Mouse (Mus musculus) midbrain, postnatal 0 days (tissue): Measurements from ENCODE around the gene Dcdc2a. TPM values are rescaled to one million over a fixed set of nuclear protein-coding genes. Genes with fewer than 3 reads are reported as not detected.

Experiments used
- ATAC-seq: fragments of 200-750 bp; cut with Nextera tagmentation; 2 replicates; pipeline ENCODE4 v1.8.0; 2017; ENCODE audit warnings: moderate number of reproducible peaks, mild to moderate bottlenecking, moderate TSS enrichment, moderate library complexity; ENCODE audit not compliant: low FRiP score
- DNase-seq: peaks from one replicate; pipeline ENCODE4 v3.0.0-alpha.2; 2015; ENCODE audit warnings: low spot score
- H3K27ac ChIP-seq: fragments of 300-500 bp; sonication (generic); 2 replicates; pipeline ENCODE4 v1.5.1; 2014; ENCODE audit warnings: low read depth, mild to moderate bottlenecking, low read length, mixed read lengths
- H3K27me3 ChIP-seq: fragments of 300-500 bp; sonication (generic); 2 replicates; pipeline ENCODE4 v1.6.1; 2014; ENCODE audit warnings: low read length, control low read depth, mixed read lengths; ENCODE audit not compliant: insufficient read depth
- H3K36me3 ChIP-seq: fragments of 300-500 bp; sonication (generic); 2 replicates; pipeline ENCODE4 v1.6.1; 2014; ENCODE audit warnings: low read length, control low read depth, mixed read lengths; ENCODE audit not compliant: insufficient read depth
- H3K4me1 ChIP-seq: fragments of 300-500 bp; sonication (generic); 2 replicates; pipeline ENCODE4 v1.6.1; 2014; ENCODE audit warnings: mild to moderate bottlenecking, control low read depth, antibody characterized with exemption, low read length, mixed read lengths; ENCODE audit not compliant: insufficient read depth
- H3K4me2 ChIP-seq: fragments of 300-500 bp; sonication (generic); 2 replicates; pipeline ENCODE4 v1.6.1; 2014; ENCODE audit warnings: low read depth, mild to moderate bottlenecking, low read length, mixed read lengths; ENCODE audit not compliant: poor library complexity, severe bottlenecking
- H3K4me3 ChIP-seq: fragments of 300-500 bp; sonication (generic); 2 replicates; pipeline ENCODE4 v1.5.1; 2014; ENCODE audit warnings: low read depth, mild to moderate bottlenecking, low read length, moderate library complexity
- H3K9ac ChIP-seq: fragments of 300-500 bp; sonication (generic); replicated peaks from 2 replicates; pipeline ENCODE4 v1.6.1; 2014; ENCODE audit warnings: mild to moderate bottlenecking, low read length, moderate library complexity, mixed read lengths; ENCODE audit not compliant: poor library complexity, severe bottlenecking
- H3K9me3 ChIP-seq: fragments of 300-500 bp; sonication (generic); 2 replicates; pipeline ENCODE4 v1.6.1; 2016; ENCODE audit warnings: low read length, control low read depth
- CTCF ChIP-seq: IDR thresholded peaks from 2 replicates; pipeline ENCODE4 v1.5.1; 2016; ENCODE audit warnings: antibody characterized with exemption, mild to moderate bottlenecking
- WGBS: fragments of 180-500 bp; shearing (Covaris S2); extraction: QIAGEN DNeasy Blood & Tissue Kit; methylation state at CpG from one replicate; pipeline ENCODE4 v1.1.7; 2014; 5-methylcytosine and 5-hydroxymethylcytosine counted together
- polyA plus RNA-seq: library from polyadenylated mRNA; unstranded; fragments of >200 nt; fragmentation: Nextera tagmentation; extraction: Ambion mirVana; gene quantifications from 2 replicates; pipeline ENCODE4 v1.2.1, GENCODE M21; 2015
- total RNA-seq: library from RNA; depleted of rRNA; stranded (reverse); fragments of >200 nt; gene quantifications from 2 replicates; pipeline ENCODE4 v1.2.3, GENCODE M21; 2014

Dcdc2a gene
- total and polyA plus RNA-seq, 2 experiments from 2014 or later = 1.5 to 8.0 TPM

DNA sequence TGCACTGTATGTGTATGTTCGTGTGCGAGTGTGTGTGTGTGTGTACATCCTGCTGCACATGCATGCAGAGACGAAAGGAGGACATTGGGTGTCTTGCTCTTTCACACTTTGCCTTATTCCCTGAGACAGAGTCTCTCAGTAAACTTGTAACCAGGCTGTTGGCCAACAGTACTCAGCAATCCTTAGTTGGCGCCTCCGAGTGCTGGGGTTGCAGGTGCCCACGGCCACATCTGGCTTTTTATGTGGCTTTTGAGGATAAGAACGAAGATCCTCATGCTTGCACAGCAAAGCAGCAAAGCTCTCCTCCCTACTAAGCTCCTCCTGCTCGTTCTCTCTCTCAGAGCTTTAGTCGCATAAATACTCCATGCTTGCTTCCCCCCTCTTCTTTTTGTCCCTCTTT lies 73.0 kb downstream of the Dcdc2a start:
- Histone ChIP-seq H3K4me2 (no peak overlapping the region), H3K4me3 (no peak overlapping the region), H3K9ac (no peak overlapping the region), H3K9me3 (no peaks in the 10 kb centered on the region), H3K27me3 (no peaks in the 10 kb centered on the region), H3K4me1 (no peaks in the 10 kb centered on the region), H3K27ac (no peak overlapping the region), H3K36me3 (no peaks in the 10 kb centered on the region)
- TF ChIP-seq CTCF = no peak
- 83% methylated on average over 9 of the region's 9 CpGs for WGBS
- DNase-seq (no peak), ATAC-seq (no peak)

- no peak for ATAC-seq
- WGBS = 87% methylated on average over 3 of the region's 3 CpGs
- no peaks in the 10 kb centered on the region for H3K4me1 ChIP-seq
These were observed 87.3 kb downstream of the Dcdc2a start for GRCm38 (mm10) chr13:25143066-25143465.

GRCm38 (mm10) chr13:25144093-25144492 lies 88.3 kb downstream of the Dcdc2a start:
- Histone ChIP-seq H3K4me1 (no peaks in the 10 kb centered on the region), H3K4me2 (no peak overlapping the region), H3K9ac (no peak overlapping the region), H3K9me3 (no peaks in the 10 kb centered on the region), H3K27me3 (no peaks in the 10 kb centered on the region), H3K36me3 (no peaks in the 10 kb centered on the region), H3K27ac (no peak overlapping the region), H3K4me3 (no peak overlapping the region)
- no peak for DNase-seq
- TF ChIP-seq CTCF = peak; percentile 29
- WGBS = 78% methylated on average over 2 of the region's 2 CpGs
- ATAC-seq = no peak

More at GRCm38 (mm10) chr13:25143066-25143465, 87.3 kb downstream of the Dcdc2a start:
- H3K9ac ChIP-seq = no peak overlapping the region
- TF ChIP-seq CTCF = no peak
- no peak overlapping the region for H3K4me2 ChIP-seq
- no peak overlapping the region for H3K27ac ChIP-seq
- no peak for DNase-seq
- no peaks in the 10 kb centered on the region for H3K9me3 ChIP-seq
- no peaks in the 10 kb centered on the region for H3K36me3 ChIP-seq
- H3K4me3 ChIP-seq = no peak overlapping the region
- no peaks in the 10 kb centered on the region for H3K27me3 ChIP-seq

DNA sequence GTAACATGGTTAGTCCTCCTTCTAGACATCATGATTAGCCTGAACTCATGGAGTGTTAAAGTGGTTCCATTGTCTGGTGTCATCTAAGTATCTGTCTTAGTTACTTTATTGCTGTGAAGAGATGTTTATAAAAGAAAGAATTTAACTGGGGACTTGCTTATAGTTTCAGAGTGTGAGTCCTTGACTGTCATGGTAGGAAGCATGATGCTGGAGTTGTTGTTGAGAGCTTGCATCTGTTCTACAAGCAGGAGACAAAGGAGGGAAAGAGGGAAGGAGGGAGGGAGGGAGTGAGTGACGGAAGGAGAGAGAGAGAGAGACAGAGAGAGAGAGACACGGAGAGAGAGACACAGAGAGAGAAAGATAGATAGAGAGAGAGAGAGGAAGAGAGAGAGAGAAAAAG lies 90.4 kb downstream of the Dcdc2a start:
- Histone ChIP-seq H3K27ac (no peak overlapping the region), H3K27me3 (no peaks in the 10 kb centered on the region), H3K4me2 (no peak overlapping the region), H3K36me3 (no peaks in the 10 kb centered on the region), H3K4me3 (no peak overlapping the region), H3K9ac (no peak overlapping the region), H3K4me1 (no peaks in the 10 kb centered on the region), H3K9me3 (no peaks in the 10 kb centered on the region)
- no peak for ATAC-seq
- no peak for TF ChIP-seq CTCF
- DNase-seq = no peak
- WGBS = 69% methylated on average over 2 of the region's 2 CpGs

DNA sequence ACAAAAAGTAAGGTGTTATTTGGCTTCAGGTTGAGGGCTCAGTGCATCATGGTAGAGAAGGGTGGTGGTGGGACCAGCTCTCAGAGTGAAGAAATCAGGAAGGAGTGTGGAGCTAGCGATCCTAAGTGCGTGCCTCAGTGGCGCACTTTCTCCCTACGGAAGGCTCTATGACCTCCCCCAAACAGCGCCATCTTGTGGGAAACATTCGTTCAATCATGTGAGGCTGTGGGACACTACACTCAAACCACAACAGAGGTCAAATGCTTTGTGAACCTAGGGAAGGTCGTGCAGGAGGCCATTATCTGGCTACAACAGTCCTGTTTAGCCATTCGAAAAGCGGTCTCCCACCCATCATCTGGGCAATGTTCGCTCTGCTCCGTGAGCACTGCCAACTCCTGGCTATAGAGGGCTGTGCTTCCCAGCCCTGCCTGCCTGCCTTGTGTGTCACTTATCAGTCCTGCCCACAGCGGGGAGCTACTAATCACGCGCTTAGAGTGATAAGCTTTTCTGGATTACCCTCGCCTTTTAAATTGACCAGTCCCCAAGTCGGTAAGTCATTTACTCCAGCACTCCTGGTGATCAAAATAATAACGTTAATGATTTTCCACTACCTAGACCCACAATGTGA lies 94.5 kb downstream of the Dcdc2a start:
- WGBS = 28% methylated on average over 17 of the region's 17 CpGs
- no peak overlapping the region for H3K27ac ChIP-seq
- ATAC-seq (no peak), DNase-seq (peak; percentile 50)
- H3K4me1 ChIP-seq = no peaks in the 10 kb centered on the region
- TF ChIP-seq CTCF = peak; percentile 34; the same call in 1 of the 2 replicates
- no peaks in the 10 kb centered on the region for H3K9me3 ChIP-seq
- H3K4me2 ChIP-seq = no peak overlapping the region
- no peaks in the 10 kb centered on the region for H3K27me3 ChIP-seq
- no peak overlapping the region for H3K9ac ChIP-seq
- no peaks in the 10 kb centered on the region for H3K36me3 ChIP-seq
- H3K4me3 ChIP-seq = no peak overlapping the region

DNA sequence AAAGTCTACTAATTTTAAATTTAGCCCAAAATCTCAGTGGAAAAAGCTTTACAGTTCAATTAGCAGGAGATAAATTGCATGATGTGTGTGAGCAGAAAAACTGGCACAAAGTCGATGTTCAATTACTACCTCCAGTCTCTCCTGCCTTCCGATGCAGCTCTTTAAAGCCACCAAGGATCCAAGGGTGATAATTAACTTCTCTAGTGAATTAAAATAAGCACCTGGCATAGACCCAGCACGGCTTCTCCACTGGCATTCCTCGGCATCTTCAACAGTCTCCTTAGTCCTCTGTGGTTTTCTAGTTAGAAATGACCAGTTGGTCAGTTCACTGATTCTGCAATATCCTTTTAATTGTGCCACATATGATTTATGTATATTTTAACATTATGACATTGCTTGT lies 95.1 kb downstream of the Dcdc2a start:
- no peak overlapping the region for H3K4me2 ChIP-seq
- no peak overlapping the region for H3K27ac ChIP-seq
- ATAC-seq (no peak), DNase-seq (peak; percentile 50)
- H3K9me3 ChIP-seq = no peaks in the 10 kb centered on the region
- no peaks in the 10 kb centered on the region for H3K36me3 ChIP-seq
- WGBS = 26% methylated on average over 4 of the region's 4 CpGs
- no peak overlapping the region for H3K9ac ChIP-seq
- H3K4me1 ChIP-seq = no peaks in the 10 kb centered on the region
- no peak overlapping the region for H3K4me3 ChIP-seq
- no peak for TF ChIP-seq CTCF
- no peaks in the 10 kb centered on the region for H3K27me3 ChIP-seq
